Mouse (Mus musculus) lung, adult 18-20 months (tissue): ENCODE measurements around the gene Elovl2.
"Not testable (repeated sequence)": the region's sequence is repeated elsewhere in the genome, so short reads cannot be mapped to it uniquely, and the experiment has no call there.

ENCODE experiments used
- DNase-seq, 2 experiments: peaks; one replicate each; pipeline ENCODE4 v3.0.0; 2022; ENCODE audit warnings: mixed read lengths in 2 of 2

Gene Elovl2

DNA sequence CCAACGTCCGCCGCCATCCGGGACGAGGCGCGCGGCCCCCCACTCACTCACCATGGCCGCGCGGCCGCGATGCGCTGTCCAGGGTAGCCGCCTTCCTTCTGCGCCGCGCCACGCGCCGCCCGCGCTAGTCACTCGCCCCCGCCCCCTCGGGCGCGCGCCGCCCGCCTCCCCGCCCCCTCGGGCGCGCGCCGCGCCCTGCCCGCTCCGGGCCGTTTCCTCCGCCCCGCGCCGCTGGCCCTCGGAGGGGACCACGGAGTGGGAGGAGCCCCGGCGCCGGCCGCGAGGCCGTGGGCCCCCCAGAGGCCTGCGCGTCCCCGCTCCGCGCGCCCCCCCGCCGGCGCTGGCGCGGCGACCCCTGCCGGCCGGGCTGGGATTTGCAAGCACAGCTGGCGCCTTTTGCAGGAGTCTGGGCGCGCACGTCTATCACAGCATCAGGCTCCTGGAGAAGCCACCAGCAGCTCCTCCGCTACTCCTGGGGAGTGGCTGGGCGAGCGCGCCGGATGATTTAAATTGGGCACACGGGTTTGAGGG is at the start of gene Elovl2:
Elovl2 (minus strand) TSS at position 102 of the 531 bp plus-strand sequence.
- peak; percentile 40 to 58 for DNase-seq

DNA sequence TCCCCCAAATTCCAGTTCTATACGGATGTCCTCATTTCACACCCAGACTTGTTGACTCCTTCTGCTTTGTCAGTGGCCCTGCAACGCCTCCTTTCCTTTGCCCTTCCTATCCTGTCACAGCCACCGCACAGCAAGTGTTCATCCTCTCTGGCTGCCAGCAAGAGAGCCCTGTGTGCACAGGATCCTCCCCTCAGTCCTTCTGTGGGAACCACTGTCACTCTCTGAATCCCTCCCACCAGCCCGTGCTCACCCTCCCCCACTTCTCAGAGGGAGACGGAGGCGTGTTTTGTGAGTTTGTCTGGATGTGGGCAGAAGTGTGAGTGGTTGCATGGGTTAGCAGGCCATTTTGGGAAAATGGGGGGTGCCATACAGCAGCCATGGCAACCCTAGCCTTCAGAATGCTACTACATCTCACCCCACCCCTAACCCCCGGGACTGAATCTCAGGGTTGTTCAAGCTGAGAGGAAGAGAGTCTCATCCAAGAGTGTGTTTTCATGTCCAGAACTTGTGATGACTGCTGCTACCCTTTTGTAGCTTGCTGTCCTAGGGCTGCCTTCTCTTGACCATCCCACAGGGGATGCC is 47.7 kb upstream of the Elovl2 start:
- DNase-seq = no peak

DNA sequence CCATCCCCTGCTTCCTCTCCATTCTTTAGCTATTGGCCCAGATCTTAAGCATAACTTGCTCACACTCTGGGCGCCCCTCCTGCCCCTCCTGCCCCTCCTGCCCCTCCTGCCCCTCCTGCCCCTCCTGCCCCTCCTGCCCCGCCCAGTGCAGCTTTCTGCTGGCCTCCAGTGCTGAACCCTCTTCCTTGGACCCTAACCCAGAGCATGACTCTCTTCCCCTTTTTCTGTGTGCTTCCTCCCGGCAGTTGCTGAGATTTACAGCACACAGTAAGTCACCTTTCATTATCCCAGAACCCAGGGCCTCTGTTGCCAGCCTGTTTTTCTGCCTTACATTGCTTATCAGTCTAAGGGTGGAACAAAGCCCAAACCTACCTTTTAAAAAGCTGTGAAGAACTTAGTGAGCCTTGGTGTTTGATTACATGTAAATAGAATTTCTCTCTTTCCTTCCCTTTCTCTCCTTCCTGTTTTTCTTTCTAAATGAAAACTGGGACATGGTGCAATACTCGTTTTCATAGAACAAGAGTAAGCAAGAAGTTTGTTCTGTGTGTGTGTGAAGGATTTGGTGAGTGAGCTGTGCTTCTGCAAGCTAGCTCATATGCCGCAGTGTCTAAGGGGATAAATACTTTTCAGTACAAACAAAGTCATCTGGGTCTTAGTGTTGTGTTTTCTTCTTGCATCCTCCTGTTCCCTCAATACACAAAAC is 43.2 kb upstream of the Elovl2 start:
- DNase-seq = no peak

DNA sequence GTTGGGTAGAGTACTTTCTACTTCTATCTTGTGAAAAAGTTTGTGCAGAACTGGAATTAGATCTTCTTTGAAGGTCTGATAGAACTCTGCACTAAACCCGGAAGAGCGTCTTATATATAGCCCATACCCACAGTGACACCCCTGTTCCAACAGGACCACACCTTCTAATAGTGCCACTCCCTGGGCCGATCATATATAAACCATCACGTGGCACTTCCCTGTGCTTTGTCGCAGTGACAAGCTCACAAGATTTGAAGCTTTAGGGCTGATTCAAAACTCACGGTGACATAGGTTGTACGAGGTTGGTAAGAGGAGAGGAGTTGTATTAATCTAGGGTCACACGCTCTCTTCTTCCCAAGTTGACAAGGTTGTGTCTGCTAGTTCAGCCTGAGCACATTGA is 41.4 kb upstream of the Elovl2 start:
- not testable (repeated sequence) for DNase-seq

DNA sequence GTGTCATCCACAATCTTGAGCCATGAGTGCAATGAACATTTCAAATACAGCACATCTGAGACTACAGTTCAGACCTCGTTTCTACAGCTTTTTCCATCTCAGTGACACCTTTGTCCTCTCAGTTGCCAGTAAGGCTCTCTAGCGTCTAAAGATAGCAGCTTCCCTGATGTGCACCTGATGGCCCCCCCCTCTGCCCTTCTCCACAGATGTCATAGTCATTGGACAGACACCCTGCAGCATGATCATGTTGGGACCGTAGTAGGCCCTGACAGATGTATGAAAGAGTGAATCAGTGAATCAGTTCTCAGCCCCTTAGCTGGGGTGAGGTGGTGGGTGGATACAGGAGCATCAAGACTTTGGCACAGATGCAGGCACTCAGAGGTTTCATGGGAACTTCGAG is 37.6 kb upstream of the Elovl2 start:
- DNase-seq = no peak

DNA sequence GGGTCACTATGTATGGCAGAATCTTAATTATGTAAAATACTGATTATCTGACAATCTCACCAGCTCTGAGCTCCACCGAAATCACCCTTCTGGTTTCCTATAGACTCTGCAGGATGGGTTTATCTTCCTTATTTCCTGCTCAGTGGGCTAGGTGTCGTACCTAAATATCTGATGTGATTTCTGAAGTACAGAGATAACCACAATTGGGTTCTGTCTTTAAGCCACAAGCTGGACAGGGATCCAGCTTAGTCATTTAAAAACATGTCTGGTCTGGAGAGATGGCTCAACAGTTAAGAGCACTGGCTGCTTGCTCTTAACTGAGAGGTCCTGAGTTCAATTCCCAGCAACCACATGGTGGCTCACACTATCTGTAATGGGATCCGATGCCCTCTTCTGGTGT is 36.8 kb upstream of the Elovl2 start:
- no peak for DNase-seq

DNA sequence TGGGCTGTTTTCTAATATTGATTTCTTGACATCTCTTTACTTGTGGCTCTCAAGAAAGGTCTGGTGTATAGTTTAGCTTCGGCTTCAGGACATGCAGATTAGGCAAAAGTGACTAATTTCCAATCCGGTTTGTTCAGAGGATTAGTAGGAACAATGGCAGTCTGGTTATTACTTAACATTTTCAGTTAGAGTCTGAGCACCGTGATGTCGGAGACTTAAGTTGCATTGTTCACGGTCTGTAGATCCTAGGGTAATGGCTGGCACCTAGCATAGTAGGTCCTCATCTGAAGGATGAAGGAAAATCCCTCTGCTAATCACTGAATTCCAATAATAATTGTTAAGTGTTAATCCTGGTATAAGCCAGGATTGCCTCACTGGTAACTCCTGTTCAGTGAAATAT is 35.9 kb upstream of the Elovl2 start:
- no peak for DNase-seq

DNA sequence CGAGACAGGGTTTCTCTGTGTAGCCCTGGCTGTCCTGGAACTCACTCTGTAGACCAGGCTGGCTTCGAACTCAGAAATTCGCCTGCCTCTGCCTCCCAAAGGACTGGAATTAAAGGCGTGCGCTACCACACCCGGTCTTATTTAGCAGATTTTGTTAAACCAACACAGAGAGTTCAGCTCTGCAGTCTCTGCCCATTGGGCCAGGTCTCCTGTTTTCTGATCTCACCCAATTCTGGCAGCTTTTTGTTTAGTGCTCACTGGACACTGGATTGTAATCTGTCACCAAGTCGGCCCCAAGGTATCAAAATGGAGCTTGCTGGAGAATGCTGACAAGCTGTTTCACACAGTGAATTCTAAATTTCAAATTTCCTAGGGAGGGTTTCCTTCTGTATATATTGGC is 32.5 kb upstream of the Elovl2 start:
- DNase-seq = no peak

DNA sequence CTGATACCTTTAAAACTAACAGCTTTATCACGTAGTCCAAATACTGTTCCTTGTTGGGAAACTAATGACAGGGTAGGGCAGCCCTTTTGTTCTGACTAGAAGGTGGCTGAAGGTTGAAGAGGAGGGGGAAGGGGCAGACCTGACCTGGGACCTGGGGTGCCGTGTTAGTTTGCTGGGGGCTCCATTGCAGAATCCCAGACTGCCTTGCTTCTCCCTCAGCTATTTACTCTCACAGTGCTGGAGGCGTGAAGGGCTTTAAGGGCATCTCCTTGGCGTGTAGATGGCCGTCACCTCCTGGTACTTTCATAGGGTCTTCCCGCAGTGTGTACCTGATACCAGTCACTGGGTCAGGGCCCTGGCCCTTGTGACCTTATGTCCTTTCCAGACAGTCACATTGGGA is 31.9 kb upstream of the Elovl2 start:
- DNase-seq = peak in 1 of 2 experiments; percentile 37

DNA sequence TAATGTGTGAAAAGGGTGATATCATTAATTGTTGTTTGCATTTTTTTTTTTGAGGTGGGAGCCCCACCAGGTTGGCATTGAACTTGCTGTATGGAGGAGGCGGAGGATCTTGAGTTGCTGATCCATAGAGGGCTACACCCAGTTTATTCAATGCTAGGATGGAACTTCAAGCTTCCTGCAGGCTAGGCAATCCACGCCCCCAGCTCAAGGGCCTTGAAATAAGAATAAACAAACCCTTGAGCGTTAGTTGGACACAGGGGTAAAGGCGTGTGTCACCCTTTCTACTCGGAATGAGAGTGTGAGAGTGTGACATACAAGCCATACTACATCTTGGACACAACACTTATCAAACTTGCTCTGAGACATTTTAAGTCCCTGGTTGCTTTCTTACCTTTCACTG is 31.5 kb upstream of the Elovl2 start:
- DNase-seq = peak; percentile 56 to 75

DNA sequence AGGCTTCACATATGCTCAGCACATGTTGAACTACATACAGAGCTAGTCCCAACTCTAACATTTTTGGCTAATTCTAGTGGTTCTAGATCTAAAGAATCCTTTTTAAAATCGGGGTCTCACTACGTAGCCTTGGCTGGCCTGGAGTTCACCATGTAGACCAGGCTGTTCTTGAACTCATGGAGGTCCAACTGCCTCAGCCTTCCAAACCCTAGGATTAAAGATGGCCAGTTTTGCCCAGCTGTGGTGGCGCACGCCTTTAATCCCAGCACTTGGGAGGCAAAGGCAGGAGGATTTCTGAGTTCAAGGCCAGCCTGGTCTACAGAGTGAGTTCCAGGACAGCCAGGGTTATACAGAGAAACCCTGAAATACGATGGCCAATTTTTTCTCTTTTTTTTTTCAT is 31.0 kb upstream of the Elovl2 start:
- not testable (repeated sequence) for DNase-seq

DNA sequence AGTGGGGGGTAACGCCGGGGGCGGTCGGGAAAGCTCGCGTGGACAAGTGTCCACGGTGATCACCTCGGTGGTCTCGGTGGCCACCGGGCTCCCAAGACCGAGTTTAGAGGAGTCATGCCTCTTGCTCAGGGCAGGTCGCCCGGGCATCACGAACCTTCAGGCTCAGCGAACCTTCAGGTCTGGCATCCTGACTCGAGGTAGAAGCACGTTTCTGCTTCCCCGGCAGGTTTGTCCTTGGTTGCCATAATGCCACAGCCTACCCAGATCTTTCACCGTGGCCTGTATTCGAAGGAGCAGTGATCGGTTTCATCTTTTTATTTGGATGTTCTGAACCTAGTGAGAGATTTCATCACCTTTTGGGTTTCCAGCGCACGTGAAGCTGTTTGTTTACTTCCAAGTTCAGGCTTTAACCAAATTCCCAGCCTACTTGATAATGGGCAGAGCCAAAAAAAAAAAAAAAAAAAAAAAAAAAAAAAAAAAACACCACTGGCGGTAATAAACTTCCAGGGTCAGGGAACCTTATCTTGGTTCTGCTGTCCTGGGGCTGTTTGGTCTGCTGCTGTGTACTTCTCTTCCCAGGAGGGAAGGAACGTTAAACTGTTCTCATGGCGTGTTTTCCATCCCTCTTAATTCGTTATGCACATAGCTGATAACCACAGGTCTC is 30.2 kb upstream of the Elovl2 start:
- DNase-seq = no peak

DNA sequence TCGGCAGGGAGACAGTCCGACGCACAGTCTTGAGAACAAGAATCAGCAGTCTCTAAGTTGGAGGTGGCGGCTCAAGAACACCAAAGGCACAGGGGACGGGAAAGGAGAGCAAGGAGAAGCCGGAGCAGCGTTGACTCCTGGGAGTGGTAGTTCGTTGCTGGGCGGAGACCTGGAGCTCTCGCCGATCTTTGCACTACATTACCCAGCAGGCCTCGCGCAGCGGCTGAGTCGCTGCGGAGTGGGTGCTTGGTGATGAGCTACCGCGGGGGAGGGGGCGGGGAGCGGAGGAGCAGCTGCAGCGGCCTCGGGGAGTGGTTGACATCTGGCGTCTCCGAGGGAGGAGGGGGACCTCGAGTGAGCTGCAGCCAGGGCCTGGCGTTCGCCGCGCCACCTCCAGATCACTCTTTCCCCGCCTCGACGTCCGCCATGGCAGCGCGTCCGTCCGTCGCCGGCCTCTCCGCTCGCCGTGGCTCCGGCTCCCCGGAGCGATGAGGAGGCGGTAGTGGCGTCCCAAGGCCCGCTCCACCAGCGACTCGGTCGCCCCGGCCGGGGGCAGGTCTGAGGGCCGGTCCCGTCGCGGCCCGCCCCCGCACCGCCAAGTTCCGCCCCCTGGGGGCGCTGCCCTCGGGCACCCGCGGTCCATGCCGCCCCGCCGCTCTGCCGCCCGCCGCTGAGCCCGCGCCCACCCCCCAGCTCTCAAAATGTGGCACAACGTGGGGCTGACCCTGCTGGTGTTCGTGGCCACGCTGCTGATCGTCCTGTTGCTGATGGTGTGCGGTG is 29.5 kb upstream of the Elovl2 start, which contains the start of gene Smim13:
Smim13 (plus strand) TSS at position 307 of the 780 bp plus-strand sequence.
- DNase-seq = peak; percentile 96 to 97

DNA sequence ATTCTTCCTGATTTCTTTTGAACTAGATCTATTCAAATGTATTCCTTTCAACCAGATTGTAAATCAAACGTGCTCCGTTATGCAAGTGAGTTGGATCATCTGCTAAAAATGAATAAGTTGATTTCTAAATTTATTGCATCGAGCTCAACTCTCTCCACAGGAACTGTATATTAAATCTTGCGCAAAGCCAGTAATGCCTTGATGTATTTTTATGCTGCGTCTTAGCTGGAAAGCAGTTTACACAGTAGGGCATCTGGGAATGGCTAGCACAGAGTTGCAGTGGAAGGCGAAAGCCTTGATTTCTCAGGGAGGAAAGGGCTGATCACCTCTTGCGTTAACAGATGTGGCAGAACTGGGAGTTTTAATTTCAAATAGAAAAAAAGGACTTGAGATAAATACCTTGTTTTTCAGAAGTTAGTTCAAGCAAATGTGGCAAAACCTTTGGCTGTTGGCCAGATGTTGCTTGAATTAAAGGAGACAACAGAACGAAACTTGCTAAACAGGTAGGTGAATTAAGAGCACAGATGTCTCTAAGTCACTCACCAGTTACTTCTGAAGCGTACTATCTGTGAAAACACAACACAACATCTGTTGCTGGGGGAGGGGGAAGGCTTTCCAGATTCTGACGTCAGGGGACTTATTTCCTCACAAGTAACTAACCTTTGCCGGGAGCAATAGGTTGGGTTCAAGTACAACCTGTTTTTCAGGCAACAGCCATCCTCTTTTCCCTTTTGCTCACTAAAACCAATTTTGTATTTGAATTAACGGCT is 28.7 kb upstream of the Elovl2 start:
- peak in 1 of 2 experiments; percentile 57 for DNase-seq

DNA sequence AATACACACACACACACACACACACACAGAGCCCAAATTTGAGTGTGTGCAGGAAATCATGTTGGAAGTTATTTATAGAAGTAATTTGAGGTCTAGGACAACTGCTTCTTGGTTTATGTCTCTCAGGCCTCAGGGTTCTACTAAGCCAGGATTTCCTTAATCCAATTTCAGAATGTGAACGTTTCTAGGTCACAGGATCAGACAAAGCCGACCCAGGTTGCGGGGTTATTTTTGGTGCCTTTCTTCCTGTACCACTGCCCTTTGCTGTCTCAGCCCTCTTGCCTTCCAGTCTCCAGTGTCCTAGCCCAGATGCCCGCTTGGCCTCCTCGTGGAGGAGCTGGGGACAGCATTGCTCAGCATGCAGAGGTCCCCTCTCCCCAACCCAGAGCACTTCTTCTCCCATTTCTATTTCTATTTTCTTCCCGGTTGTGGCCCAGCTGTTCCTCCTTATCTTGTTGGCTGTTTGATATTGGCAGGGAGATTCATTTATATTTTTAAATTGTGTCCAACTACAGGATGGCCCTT is 24.2 kb upstream of the Elovl2 start:
- DNase-seq = no peak

DNA sequence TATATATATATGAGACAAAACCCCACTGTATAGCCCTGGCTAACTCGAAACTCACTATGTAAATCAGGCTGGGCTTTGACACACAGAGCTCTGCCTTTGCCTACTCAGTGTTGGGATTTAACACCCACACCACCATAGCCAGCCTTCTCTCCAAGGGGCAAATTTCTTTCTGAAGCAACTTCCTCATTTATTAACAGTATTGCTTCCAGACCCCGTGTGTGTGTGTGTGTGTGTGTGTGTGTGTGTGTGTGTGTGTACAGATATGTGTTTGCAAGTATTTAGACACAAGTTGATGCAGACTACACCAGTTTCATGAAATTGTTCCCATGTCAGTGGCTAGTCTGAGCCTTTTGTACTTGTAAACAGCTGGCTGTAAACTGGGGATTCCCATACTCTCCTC is 21.4 kb upstream of the Elovl2 start:
- no peak for DNase-seq

DNA sequence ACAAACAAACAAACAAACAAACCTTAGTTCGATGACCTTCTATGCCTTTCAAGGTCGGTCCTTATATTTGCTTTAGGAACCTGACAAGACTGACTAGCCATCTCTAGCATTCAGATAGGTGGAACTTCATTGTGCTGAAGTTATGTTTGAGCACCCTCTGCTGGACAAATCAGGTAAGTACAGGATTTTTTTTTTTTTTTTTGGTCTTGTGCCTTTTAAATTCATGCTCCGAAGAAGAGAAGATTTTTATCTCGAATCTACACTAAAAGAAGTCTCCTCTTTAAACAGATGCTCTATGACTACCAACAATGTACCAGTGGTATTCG is 18.6 kb upstream of the Elovl2 start:
- DNase-seq = no peak

DNA sequence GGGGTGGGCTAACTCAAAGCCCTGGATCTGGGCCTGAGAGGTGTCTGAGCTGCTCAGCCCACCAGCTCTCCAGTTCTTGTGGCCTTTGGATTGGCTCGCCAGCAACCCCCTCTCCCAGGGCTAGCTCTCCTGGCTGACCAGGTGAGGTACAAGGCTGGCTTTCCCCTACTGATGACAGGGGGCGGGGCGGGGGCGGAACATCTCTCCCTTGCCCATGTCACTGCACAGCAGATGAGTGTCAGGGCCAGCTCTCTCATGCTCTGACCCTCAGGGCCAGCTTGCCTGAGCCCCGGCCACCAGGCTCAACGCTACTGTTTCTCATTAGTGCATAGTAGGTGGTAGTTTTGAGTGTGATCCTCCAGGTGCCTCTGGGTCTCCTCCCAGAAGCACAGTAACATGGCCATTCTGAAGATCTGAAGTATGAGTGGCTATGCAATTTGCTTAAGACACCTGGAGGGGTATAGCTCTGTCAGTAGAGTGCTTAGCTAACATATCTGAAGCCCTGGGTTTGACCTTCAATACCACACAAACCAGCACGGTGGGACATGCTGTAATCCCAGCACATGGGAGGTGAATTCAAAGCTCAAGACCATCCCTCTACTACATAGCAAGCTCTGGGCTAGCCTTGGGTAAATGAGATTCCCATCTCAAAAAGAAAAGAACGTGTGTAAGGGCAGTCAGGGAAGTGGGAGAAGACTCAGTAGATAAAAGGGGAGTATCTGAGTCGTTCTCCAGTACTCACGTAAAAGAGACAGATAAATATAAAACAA is 18.0 kb upstream of the Elovl2 start:
- DNase-seq = no peak

DNA sequence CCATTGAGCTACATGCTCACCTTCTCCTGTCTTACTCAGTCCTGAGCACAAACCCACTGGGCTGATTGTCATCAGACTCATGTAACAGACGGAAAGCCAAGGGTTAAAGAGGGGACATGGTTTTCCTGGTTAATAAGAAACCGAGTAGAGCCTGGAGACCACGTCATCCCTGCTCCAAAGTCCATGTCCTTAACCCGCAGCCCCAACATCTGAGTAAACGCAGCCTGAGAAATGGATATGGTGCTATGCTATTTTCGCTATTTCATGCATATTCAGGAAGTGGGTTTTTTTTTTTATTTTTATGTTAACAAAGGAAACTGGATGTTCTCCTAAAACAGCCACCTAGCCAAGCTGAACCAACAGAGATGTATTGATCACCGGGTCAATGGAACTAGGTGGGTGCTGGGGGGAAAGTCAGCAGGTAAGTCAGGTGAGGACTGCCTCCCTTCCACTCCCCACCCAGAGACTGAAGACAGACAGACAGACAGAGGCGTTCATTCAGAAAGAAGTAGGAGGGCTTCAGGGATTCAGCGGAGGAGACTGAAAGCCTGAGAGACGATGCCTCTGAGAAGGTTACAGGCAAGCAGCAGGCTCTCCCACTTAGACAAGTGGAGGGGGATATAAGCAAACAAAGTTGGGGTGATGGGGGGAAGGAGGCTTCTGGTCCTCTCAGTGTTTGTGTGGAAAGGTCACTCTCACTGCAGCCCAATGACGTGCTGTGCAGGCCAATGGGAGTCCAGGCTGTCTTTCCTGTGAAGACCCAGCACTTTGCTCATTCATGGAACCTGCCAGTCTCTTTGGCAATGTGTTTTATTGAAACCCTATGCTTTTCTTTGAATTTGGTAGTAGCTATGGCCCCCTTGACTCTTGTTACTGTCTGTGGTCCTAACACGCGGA is 15.9 kb upstream of the Elovl2 start:
- DNase-seq = no peak

DNA sequence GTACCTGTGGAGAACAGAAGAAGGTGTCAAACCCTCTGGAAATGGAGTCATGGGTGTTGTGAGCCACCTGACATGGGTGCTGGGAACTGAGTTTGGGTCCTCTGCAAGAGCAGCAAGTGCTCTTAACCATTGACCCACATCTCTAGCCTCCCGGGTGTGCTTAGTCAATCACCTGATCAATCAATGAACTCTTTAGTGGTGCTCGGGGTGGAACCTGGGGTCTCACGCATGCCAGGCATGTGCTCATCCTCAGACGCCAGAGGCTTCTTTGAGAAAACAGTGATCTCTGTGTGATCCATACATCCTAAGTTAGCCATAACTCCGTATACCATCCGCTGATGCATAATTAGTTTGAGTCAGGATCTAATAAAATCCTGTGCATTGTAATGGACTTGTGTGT is 15.0 kb upstream of the Elovl2 start:
- no peak for DNase-seq
